Mouse (Mus musculus): ENCODE data around the gene Ssh2. TPM values are rescaled to one million over a fixed set of nuclear protein-coding genes. Genes with fewer than 3 reads are reported as not detected.
A peak's percentile ranks its signal among the peaks of the same experiment; 100 is the strongest.

Ssh2 gene
- polyA plus RNA-seq, 1 experiment from 2014 or later: 13.8 TPM

DNA sequence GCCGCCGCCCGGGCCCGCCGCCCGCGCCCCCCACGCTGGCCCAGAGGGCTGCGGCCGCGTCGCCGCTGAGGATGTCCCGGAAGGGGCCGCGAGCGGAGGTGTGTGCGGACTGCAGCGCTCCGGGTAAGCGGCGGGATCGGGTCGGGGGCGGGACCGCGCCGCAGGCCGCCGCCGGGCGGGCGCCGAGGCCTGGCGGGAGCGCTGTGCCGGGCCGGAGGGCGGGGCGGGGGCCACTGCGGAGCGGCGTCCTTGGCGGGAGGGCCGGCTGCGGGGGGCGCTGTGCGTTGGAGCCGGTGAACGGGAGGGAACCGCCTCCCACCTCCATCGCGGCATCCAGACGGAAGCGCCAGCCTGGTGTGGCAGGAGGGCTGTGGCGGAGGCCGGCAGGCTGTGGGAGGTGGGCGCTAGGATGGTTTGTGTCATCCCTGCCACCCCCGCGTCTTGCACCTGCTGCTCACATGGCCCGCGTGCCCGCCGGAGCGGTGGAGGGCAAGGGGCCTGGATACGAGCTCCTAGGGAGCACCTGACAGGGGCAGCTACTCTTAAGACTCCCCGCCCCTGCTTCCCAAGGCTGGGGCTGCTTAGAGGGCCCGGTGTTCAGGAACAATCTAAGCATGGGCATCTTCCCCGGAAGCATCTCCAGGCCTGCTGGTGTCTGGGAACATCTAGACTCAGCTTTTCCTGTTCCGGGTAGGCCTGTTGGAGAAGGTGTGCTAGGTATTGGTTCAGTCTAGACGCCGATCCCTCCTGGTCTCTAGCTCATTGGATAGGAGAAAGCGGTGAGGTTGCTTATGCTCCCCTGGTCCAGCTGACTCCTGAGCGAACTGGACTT, 277.6 kb downstream of the Ssh2 start, which contains the start of gene Git1:
TSS of gene Git1 (plus strand) at position 51 of the 832 bp plus-strand sequence.
- H3K27me3 ChIP-seq (replicated peaks; ENCODE audit: control insufficient read depth, insufficient read depth, low read length): no peaks in the 10 kb centered on the region
- H3K4me2 ChIP-seq (ENCODE audit: low read length): peak within 1 kb of the TSS; percentile 77
- H3K9ac ChIP-seq (ENCODE audit: low read depth, low read length): peak within 1 kb of the TSS; percentile 93
- H3K9me3 ChIP-seq (ENCODE audit: control insufficient read depth, low read length): no peaks in the 10 kb centered on the region
- no peak for ATAC-seq
- no peaks in the 10 kb centered on the region for H3K36me3 ChIP-seq (ENCODE audit: control insufficient read depth, insufficient read depth, low read length)
- peak within 1 kb of the TSS; percentile 90 for H3K27ac ChIP-seq (ENCODE audit: low read depth, low read length)
- 2% methylated on average over 38 of the region's 74 CpGs for WGBS
- peak within 1 kb of the TSS; percentile 95 for H3K4me3 ChIP-seq (ENCODE audit: low read length)
- peaks cover 65% of the 10 kb centered on the region for H3K4me1 ChIP-seq (ENCODE audit: control insufficient read depth, insufficient read depth, low read depth, low read length)

DNA sequence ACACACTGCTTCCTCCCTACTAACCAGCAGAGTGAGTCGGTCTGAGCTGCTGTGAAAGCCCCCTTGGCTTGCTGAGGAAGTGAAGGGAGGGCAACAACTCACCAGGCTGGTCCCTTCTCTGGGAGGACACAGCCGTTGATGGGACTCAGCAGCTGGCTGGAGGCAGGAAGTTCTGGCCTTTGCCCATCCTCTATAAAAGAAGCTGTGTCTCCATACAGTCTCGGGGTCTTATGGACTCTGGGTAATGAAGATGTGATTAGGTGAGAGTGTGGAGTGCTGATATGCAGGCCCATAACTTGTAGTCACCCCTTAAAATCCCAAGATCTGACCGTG, 278.2 kb downstream of the Ssh2 start:
- 39% methylated on average over 4 of the region's 4 CpGs for WGBS
- no peak for ATAC-seq
- peak overlapping the region; percentile 95 for H3K4me3 ChIP-seq (ENCODE audit: low read length)
- peak overlapping the region; percentile 93 for H3K9ac ChIP-seq (ENCODE audit: low read depth, low read length)
- H3K9me3 ChIP-seq (ENCODE audit: control insufficient read depth, low read length): no peaks in the 10 kb centered on the region
- H3K4me1 ChIP-seq (ENCODE audit: control insufficient read depth, insufficient read depth, low read depth, low read length): peaks cover 67% of the 10 kb centered on the region
- peak overlapping the region; percentile 90 for H3K27ac ChIP-seq (ENCODE audit: low read depth, low read length)
- H3K27me3 ChIP-seq (replicated peaks; ENCODE audit: control insufficient read depth, insufficient read depth, low read length): no peaks in the 10 kb centered on the region
- H3K36me3 ChIP-seq (ENCODE audit: control insufficient read depth, insufficient read depth, low read length): no peaks in the 10 kb centered on the region
- H3K4me2 ChIP-seq (ENCODE audit: low read length): peak overlapping the region; percentile 77

DNA sequence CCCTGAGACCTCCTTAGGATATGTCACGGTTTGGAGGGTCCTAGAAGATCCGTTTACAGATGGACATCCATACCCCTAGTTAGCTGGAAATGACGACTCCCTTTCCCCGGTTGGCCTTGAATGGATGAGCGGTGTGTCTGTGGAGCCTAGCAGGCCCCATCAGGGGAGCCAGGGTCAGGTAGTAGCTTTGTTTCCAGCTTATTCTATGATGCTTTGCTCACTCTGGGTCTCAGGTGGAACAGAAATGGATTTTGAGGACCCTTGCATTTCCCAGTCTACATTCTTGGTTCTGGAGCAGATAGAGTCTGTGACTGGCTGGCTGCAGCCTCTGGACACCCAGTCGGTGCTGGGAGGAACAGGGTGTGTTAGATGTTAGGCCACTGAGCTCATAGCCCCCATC, 278.7 kb downstream of the Ssh2 start:
- Histone ChIP-seq H3K9ac (ENCODE audit: low read depth, low read length) (peak overlapping the region; percentile 93), H3K4me1 (ENCODE audit: control insufficient read depth, insufficient read depth, low read depth, low read length) (peaks cover 70% of the 10 kb centered on the region), H3K4me3 (ENCODE audit: low read length) (peak overlapping the region; percentile 95; the same call in 1 of the 2 replicates), H3K36me3 (ENCODE audit: control insufficient read depth, insufficient read depth, low read length) (peaks cover 2% of the 10 kb centered on the region; the same call in 1 of the 2 replicates), H3K27me3 (replicated peaks; ENCODE audit: control insufficient read depth, insufficient read depth, low read length) (no peaks in the 10 kb centered on the region), H3K9me3 (ENCODE audit: control insufficient read depth, low read length) (no peaks in the 10 kb centered on the region), H3K4me2 (ENCODE audit: low read length) (peak overlapping the region; percentile 77), H3K27ac (ENCODE audit: low read depth, low read length) (no peak overlapping the region)
- WGBS: 70% methylated on average over 6 of the region's 6 CpGs
- ATAC-seq: no peak

DNA sequence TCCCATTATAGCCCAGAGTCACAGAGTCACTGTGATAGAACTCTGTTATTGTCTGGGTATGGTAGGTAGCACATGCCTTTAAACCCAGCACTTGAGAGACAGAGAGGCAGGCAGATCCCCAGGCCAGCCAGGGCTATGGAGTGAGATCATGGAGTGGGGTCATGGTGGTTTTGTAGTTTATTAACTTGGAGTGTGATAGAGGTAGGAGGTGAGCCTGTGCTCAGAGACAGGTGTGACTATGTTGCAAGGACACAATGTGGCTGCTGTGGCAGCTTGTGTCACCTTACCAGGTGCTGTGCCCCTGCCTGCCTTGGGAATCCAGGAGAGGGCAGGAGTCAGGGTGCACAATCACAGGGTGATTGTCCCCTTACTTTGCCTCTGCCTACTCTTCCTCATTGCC, 279.4 kb downstream of the Ssh2 start:
- Histone ChIP-seq H3K27me3 (replicated peaks; ENCODE audit: control insufficient read depth, insufficient read depth, low read length) (no peaks in the 10 kb centered on the region), H3K9me3 (ENCODE audit: control insufficient read depth, low read length) (no peaks in the 10 kb centered on the region), H3K4me3 (ENCODE audit: low read length) (no peak overlapping the region), H3K36me3 (ENCODE audit: control insufficient read depth, insufficient read depth, low read length) (peaks cover 10% of the 10 kb centered on the region), H3K4me1 (ENCODE audit: control insufficient read depth, insufficient read depth, low read depth, low read length) (peaks cover 69% of the 10 kb centered on the region), H3K27ac (ENCODE audit: low read depth, low read length) (no peak overlapping the region), H3K4me2 (ENCODE audit: low read length) (no peak overlapping the region; the same call in 1 of the 2 replicates), H3K9ac (ENCODE audit: low read depth, low read length) (no peak overlapping the region)
- ATAC-seq: no peak

DNA sequence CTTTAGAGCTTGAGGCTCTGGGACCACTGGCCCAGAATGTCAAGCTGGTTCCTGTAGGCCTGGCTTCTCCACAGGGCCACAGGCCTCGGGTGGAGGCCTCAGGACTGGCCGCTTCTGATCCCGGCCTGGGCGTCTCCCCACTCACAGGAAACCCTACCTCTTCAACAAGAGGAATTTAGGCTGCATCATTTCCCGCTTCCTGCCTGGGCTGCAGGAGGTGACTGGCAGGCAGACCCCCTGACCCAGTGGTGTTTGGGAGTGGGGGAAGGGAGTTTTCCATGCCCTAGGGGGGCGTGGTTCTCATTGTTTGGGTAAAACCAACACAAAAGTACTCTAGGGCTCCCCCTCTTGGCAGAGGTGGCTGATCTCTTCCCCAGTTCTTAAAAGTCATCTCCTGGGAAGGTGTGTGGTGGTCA, 281.3 kb downstream of the Ssh2 start:
- WGBS: 16% methylated on average over 6 of the region's 6 CpGs
- no peak for ATAC-seq
- Histone ChIP-seq H3K4me3 (ENCODE audit: low read length) (no peak overlapping the region), H3K27ac (ENCODE audit: low read depth, low read length) (peak overlapping the region; percentile 40; the same call in 1 of the 2 replicates), H3K9me3 (ENCODE audit: control insufficient read depth, low read length) (no peaks in the 10 kb centered on the region), H3K4me1 (ENCODE audit: control insufficient read depth, insufficient read depth, low read depth, low read length) (peaks cover 57% of the 10 kb centered on the region), H3K36me3 (ENCODE audit: control insufficient read depth, insufficient read depth, low read length) (peaks cover 12% of the 10 kb centered on the region), H3K4me2 (ENCODE audit: low read length) (no peak overlapping the region), H3K27me3 (replicated peaks; ENCODE audit: control insufficient read depth, insufficient read depth, low read length) (no peaks in the 10 kb centered on the region), H3K9ac (ENCODE audit: low read depth, low read length) (no peak overlapping the region; the same call in 1 of the 2 replicates)

DNA sequence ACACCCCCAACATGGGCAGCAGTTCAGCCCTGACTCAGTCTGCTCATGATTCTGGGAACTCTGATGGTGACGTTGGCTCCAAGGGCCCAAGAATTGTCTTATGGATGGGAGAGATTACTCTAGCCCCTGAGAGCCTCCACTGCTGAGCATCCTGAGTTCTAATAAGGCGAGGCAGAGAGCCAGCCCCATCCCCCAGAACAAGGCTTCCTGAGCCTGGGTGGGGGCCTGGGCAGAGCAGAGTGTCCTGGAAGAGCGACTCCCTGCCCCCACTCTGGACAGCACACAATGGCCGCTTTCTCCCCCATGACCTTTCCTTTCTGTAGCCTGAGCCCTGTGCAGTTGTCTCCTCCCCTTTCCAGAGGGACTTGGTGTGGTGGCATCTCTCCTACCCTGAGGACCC, 281.8 kb downstream of the Ssh2 start:
- no peaks in the 10 kb centered on the region for H3K9me3 ChIP-seq (ENCODE audit: control insufficient read depth, low read length)
- peaks cover 12% of the 10 kb centered on the region for H3K36me3 ChIP-seq (ENCODE audit: control insufficient read depth, insufficient read depth, low read length)
- H3K27ac ChIP-seq (ENCODE audit: low read depth, low read length): 0 out of 2 replicates have a peak overlapping the region, but pooled peaks have one; percentile 10
- H3K4me3 ChIP-seq (ENCODE audit: low read length): no peak overlapping the region
- no peaks in the 10 kb centered on the region for H3K27me3 ChIP-seq (replicated peaks; ENCODE audit: control insufficient read depth, insufficient read depth, low read length)
- H3K9ac ChIP-seq (ENCODE audit: low read depth, low read length): no peak overlapping the region
- H3K4me1 ChIP-seq (ENCODE audit: control insufficient read depth, insufficient read depth, low read depth, low read length): peaks cover 53% of the 10 kb centered on the region
- WGBS: 32% methylated on average over 4 of the region's 4 CpGs
- ATAC-seq: no peak
- no peak overlapping the region for H3K4me2 ChIP-seq (ENCODE audit: low read length)

DNA sequence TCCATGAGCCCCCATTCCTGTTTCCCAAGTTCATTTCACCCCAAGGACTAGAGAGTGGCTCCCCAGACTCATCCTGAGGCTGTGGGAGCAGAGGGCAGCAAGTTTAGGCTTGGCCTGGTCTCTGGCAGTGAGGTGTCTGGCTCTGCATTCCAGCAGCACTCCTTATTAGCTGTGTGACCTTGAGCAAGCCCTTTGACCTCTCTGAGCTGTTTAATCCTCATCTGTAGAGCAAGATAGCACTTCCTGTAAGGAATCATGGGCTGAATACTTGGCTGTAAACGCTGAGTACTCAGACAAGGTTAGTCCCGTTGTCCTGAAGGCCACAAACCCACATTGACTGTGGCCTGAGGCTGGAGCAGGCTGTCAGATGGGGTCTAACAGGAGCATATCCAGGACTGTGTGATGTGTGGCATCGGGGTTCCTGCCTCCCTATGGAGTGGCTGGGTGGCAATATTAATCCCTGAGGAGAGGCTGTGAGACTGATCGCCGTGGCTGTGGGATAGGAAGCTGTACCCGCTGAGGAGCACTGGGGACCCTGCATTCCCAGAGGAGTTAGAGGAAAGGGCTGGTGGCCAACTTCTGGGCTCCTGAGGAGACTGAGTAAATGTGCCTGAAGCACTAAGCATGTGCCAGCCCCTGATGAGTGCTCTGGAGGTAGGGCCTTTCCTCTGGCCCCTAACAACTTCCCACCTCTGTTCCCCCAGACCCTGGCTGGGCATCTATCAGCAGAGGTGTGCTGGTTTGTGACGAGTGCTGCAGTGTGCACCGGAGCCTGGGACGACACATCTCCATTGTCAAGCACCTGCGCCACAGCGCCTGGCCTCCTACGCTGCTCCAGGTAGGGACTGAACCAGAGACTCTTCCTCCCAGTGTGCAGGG, 282.4 kb downstream of the Ssh2 start:
- 68% methylated on average over 12 of the region's 12 CpGs for WGBS
- Histone ChIP-seq H3K4me2 (ENCODE audit: low read length) (no peak overlapping the region), H3K27ac (ENCODE audit: low read depth, low read length) (peak overlapping the region; percentile 10; the same call in 1 of the 2 replicates), H3K36me3 (ENCODE audit: control insufficient read depth, insufficient read depth, low read length) (peaks cover 17% of the 10 kb centered on the region), H3K27me3 (replicated peaks; ENCODE audit: control insufficient read depth, insufficient read depth, low read length) (no peaks in the 10 kb centered on the region), H3K9me3 (ENCODE audit: control insufficient read depth, low read length) (no peaks in the 10 kb centered on the region), H3K4me1 (ENCODE audit: control insufficient read depth, insufficient read depth, low read depth, low read length) (peaks cover 53% of the 10 kb centered on the region), H3K9ac (ENCODE audit: low read depth, low read length) (no peak overlapping the region), H3K4me3 (ENCODE audit: low read length) (no peak overlapping the region)
- no peak for ATAC-seq

DNA sequence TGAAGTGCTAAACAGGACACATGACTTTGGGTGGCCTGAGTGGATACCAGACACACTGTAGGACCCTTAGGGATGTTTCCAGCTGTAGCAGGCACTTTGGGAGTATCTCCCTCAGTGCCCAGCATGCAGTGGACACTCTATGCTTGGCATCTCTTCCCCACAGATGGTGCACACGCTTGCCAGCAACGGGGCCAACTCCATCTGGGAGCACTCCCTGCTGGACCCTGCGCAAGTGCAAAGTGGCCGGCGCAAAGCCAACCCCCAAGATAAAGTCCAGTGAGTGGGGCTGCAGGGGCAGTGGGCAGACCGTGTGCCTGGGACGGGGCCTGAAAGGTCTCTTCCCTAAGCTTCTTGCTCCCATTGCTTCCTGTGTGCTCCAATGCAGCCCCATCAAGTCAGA, 283.3 kb downstream of the Ssh2 start:
- no peak overlapping the region for H3K27ac ChIP-seq (ENCODE audit: low read depth, low read length)
- 67% methylated on average over 7 of the region's 7 CpGs for WGBS
- H3K36me3 ChIP-seq (ENCODE audit: control insufficient read depth, insufficient read depth, low read length): peaks cover 19% of the 10 kb centered on the region
- no peaks in the 10 kb centered on the region for H3K9me3 ChIP-seq (ENCODE audit: control insufficient read depth, low read length)
- no peak for ATAC-seq
- no peak overlapping the region for H3K9ac ChIP-seq (ENCODE audit: low read depth, low read length)
- H3K4me2 ChIP-seq (ENCODE audit: low read length): no peak overlapping the region
- no peaks in the 10 kb centered on the region for H3K27me3 ChIP-seq (replicated peaks; ENCODE audit: control insufficient read depth, insufficient read depth, low read length)
- H3K4me3 ChIP-seq (ENCODE audit: low read length): no peak overlapping the region
- peaks cover 49% of the 10 kb centered on the region for H3K4me1 ChIP-seq (ENCODE audit: control insufficient read depth, insufficient read depth, low read depth, low read length)
